Mouse (Mus musculus): ENCODE measurements around the gene Mcat. TPM values are rescaled to one million over a fixed set of nuclear protein-coding genes. Genes with fewer than 3 reads are reported as not detected.
A peak's percentile ranks its signal among the peaks of the same experiment; 100 is the strongest.

Mcat gene
- polyA plus RNA-seq, 1 experiment: not detected

GRCm38 (mm10) chr15:83555161-83555974, 8.2 kb downstream of the Mcat start:
- Histone ChIP-seq H3K4me3 (ENCODE audit: insufficient read depth, low read depth, low read length) (peak overlapping the region; percentile 94), H3K4me1 (ENCODE audit: control insufficient read depth, insufficient read depth, low read length) (no peaks in the 10 kb centered on the region), H3K27ac (ENCODE audit: insufficient read depth, low read depth, low read length) (peak overlapping the region; percentile 67)
- TF ChIP-seq CTCF (IDR thresholded peaks at IDR 0.05; ENCODE audit: insufficient read depth, low read depth, low read length): no peak
- peak; percentile 83 for TF ChIP-seq POLR2A (IDR thresholded peaks at IDR 0.05; ENCODE audit: insufficient read depth, low read depth, low read length)
- WGBS: under 1% methylated on average over 69 of the region's 74 CpGs

GRCm38 (mm10) chr15:83553831-83554230, 9.8 kb downstream of the Mcat start:
- Histone ChIP-seq H3K4me1 (ENCODE audit: control insufficient read depth, insufficient read depth, low read length) (no peaks in the 10 kb centered on the region), H3K27ac (ENCODE audit: insufficient read depth, low read depth, low read length) (no peak overlapping the region), H3K4me3 (ENCODE audit: insufficient read depth, low read depth, low read length) (no peak overlapping the region)
- TF ChIP-seq POLR2A (IDR thresholded peaks at IDR 0.05; ENCODE audit: insufficient read depth, low read depth, low read length) (no peak), CTCF (IDR thresholded peaks at IDR 0.05; ENCODE audit: insufficient read depth, low read depth, low read length) (no peak)

GRCm38 (mm10) chr15:83550137-83550536, 13.4 kb downstream of the Mcat start:
- Histone ChIP-seq H3K4me3 (ENCODE audit: insufficient read depth, low read depth, low read length) (no peak overlapping the region), H3K27ac (ENCODE audit: insufficient read depth, low read depth, low read length) (no peak overlapping the region), H3K4me1 (ENCODE audit: control insufficient read depth, insufficient read depth, low read length) (no peaks in the 10 kb centered on the region)
- 79% methylated on average over 2 of the region's 2 CpGs for WGBS
- no peak for TF ChIP-seq POLR2A (IDR thresholded peaks at IDR 0.05; ENCODE audit: insufficient read depth, low read depth, low read length)
- no peak for TF ChIP-seq CTCF (IDR thresholded peaks at IDR 0.05; ENCODE audit: insufficient read depth, low read depth, low read length)

- WGBS: 93% methylated on average over 8 of the region's 8 CpGs
- H3K27ac ChIP-seq (ENCODE audit: insufficient read depth, low read depth, low read length): no peak overlapping the region
- no peak for TF ChIP-seq CTCF (IDR thresholded peaks at IDR 0.05; ENCODE audit: insufficient read depth, low read depth, low read length)
- TF ChIP-seq POLR2A (IDR thresholded peaks at IDR 0.05; ENCODE audit: insufficient read depth, low read depth, low read length): no peak
Measured at GRCm38 (mm10) chr15:83547144-83547543, 16.4 kb downstream of the Mcat start.

GRCm38 (mm10) chr15:83546029-83546428, 17.6 kb downstream of the Mcat start:
- Histone ChIP-seq H3K27ac (ENCODE audit: insufficient read depth, low read depth, low read length) (no peak overlapping the region), H3K4me1 (ENCODE audit: control insufficient read depth, insufficient read depth, low read length) (no peaks in the 10 kb centered on the region), H3K4me3 (ENCODE audit: insufficient read depth, low read depth, low read length) (no peak overlapping the region)
- TF ChIP-seq POLR2A (IDR thresholded peaks at IDR 0.05; ENCODE audit: insufficient read depth, low read depth, low read length) (no peak), CTCF (IDR thresholded peaks at IDR 0.05; ENCODE audit: insufficient read depth, low read depth, low read length) (no peak)
- 95% methylated on average over 7 of the region's 7 CpGs for WGBS

More at GRCm38 (mm10) chr15:83547144-83547543, 16.4 kb downstream of the Mcat start:
- Histone ChIP-seq H3K4me3 (ENCODE audit: insufficient read depth, low read depth, low read length) (no peak overlapping the region), H3K4me1 (ENCODE audit: control insufficient read depth, insufficient read depth, low read length) (no peaks in the 10 kb centered on the region)

- WGBS: 87% methylated on average over 9 of the region's 9 CpGs
- Histone ChIP-seq H3K4me1 (ENCODE audit: control insufficient read depth, insufficient read depth, low read length) (no peaks in the 10 kb centered on the region), H3K27ac (ENCODE audit: insufficient read depth, low read depth, low read length) (no peak overlapping the region), H3K4me3 (ENCODE audit: insufficient read depth, low read depth, low read length) (no peak overlapping the region)
- TF ChIP-seq CTCF (IDR thresholded peaks at IDR 0.05; ENCODE audit: insufficient read depth, low read depth, low read length) (no peak), POLR2A (IDR thresholded peaks at IDR 0.05; ENCODE audit: insufficient read depth, low read depth, low read length) (no peak)
Measured at GRCm38 (mm10) chr15:83541647-83542287, 21.8 kb downstream of the Mcat start.

- WGBS: 70% methylated on average over 4 of the region's 4 CpGs
- no peak for TF ChIP-seq POLR2A (IDR thresholded peaks at IDR 0.05; ENCODE audit: insufficient read depth, low read depth, low read length)
- TF ChIP-seq CTCF (IDR thresholded peaks at IDR 0.05; ENCODE audit: insufficient read depth, low read depth, low read length): no peak
- Histone ChIP-seq H3K4me1 (ENCODE audit: control insufficient read depth, insufficient read depth, low read length) (no peaks in the 10 kb centered on the region), H3K27ac (ENCODE audit: insufficient read depth, low read depth, low read length) (no peak overlapping the region), H3K4me3 (ENCODE audit: insufficient read depth, low read depth, low read length) (no peak overlapping the region)
Measured at GRCm38 (mm10) chr15:83539905-83540304, 23.7 kb downstream of the Mcat start.

GRCm38 (mm10) chr15:83538855-83539254, 24.7 kb downstream of the Mcat start:
- 92% methylated on average over 2 of the region's 2 CpGs for WGBS
- H3K27ac ChIP-seq (ENCODE audit: insufficient read depth, low read depth, low read length): no peak overlapping the region
- H3K4me3 ChIP-seq (ENCODE audit: insufficient read depth, low read depth, low read length): no peak overlapping the region
- no peaks in the 10 kb centered on the region for H3K4me1 ChIP-seq (ENCODE audit: control insufficient read depth, insufficient read depth, low read length)
- no peak for TF ChIP-seq POLR2A (IDR thresholded peaks at IDR 0.05; ENCODE audit: insufficient read depth, low read depth, low read length)
- no peak for TF ChIP-seq CTCF (IDR thresholded peaks at IDR 0.05; ENCODE audit: insufficient read depth, low read depth, low read length)

- 90% methylated on average over 6 of the region's 6 CpGs for WGBS
- Histone ChIP-seq H3K4me1 (ENCODE audit: control insufficient read depth, insufficient read depth, low read length) (no peaks in the 10 kb centered on the region), H3K27ac (ENCODE audit: insufficient read depth, low read depth, low read length) (no peak overlapping the region), H3K4me3 (ENCODE audit: insufficient read depth, low read depth, low read length) (no peak overlapping the region)
- TF ChIP-seq CTCF (IDR thresholded peaks at IDR 0.05; ENCODE audit: insufficient read depth, low read depth, low read length) (no peak), POLR2A (IDR thresholded peaks at IDR 0.05; ENCODE audit: insufficient read depth, low read depth, low read length) (no peak)
Measured at GRCm38 (mm10) chr15:83535890-83536231, 27.7 kb downstream of the Mcat start.

Data from olfactory bulb, adult 2 months (tissue).